Mouse (Mus musculus): ENCODE measurements around the gene Olfr938. TPM values are rescaled to one million over a fixed set of nuclear protein-coding genes. Genes with fewer than 3 reads are reported as not detected.

Olfr938 gene
- not detected for total RNA-seq (2021)
- long read RNA-seq, experiment 1 = 0 reads
- long read RNA-seq, experiment 2 = 0 reads

DNA sequence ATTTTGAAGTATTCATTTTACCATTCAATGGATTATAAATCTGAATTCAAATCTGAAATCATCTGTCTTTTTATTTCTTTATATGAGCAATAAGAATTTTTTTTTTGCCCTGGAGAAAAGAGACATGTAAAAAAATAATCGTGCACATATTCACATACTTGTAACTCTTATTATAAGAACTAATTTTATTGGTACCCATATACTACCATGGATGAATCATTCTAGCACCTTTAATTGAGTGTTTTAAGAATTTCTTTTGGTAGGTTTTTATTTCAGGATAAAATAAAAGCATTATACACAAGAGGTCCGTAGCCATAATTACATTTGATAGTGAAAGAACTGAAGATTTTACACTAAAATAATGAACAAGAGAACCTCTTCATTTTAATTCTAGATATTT, at the start of gene Olfr938:
Gene Olfr938 (minus strand): TSS at position 101 of the 400 bp plus-strand sequence.
- Histone ChIP-seq H3K27ac (no peak within 1 kb of the TSS), H3K4me3 (no peak within 1 kb of the TSS)
- no peak for DNase-seq
- no peak for TF ChIP-seq CTCF (IDR thresholded peaks at IDR 0.05)
- intact Hi-C loops (cut with DNase I) = no loop called here

DNA sequence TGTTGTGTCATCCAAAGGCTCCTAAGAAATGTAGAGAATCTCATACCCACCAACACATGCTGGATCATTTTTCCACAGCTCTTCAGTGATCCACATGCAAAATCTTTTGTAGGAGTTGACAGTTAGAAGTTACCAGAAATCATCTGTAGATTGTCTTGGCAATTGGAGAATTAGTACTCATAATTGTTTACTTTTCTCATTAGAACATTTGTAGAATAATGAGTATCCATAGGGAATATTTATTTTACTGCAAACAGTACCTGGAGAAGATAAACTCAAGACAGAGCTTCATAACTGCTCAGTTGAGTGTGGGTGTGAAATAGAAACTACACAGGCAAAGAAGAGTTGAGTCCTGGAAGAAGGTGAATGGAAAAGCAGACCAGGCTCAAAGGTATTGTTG, 49.1 kb upstream of the Olfr938 start, which contains the start of gene Olfr27:
Gene Olfr27 (plus strand): TSS at position 301 of the 400 bp plus-strand sequence.
- Histone ChIP-seq H3K27ac (no peak within 1 kb of the TSS), H3K4me3 (no peak within 1 kb of the TSS)
- no peak for DNase-seq
- no peak for TF ChIP-seq CTCF (IDR thresholded peaks at IDR 0.05)
- intact Hi-C loops (cut with DNase I) = no loop called here

DNA sequence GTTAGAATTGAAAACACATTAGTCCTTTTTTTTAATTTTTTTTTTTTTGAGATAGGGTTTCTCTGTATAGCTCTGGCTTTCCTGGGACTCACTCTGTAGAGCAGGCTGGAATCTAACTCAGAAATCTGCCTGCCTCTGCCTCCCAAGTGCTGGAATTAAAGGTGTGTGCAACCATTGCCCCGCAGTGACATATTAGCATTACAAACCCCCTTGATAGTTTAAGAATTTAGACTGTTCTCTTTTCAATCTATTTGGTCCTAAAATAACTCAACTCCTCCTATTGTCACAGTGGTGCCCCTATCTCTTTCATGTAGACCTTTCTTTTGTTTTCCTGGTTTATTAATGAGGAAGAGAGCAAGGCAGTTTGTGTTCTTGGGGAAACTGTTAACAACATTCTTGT, 48.6 kb upstream of the Olfr938 start:
- no peak overlapping the region for H3K4me3 ChIP-seq
- TF ChIP-seq CTCF (IDR thresholded peaks at IDR 0.05) = no peak
- intact Hi-C loops (cut with DNase I) = no loop called here
- H3K27ac ChIP-seq = no peak overlapping the region
- DNase-seq = no peak

GRCm38 (mm10) chr9:39064851-39065250, 13.8 kb downstream of the Olfr938 start, which contains the start of gene Olfr937:
Gene Olfr937 (minus strand): TSS chr9:39064951.
- intact Hi-C loops (cut with DNase I) = no loop called here
- Histone ChIP-seq H3K4me3 (no peak within 1 kb of the TSS), H3K27ac (no peak within 1 kb of the TSS)
- no peak for TF ChIP-seq CTCF (IDR thresholded peaks at IDR 0.05)
- no peak for DNase-seq

Small RNA genes within 50 kb of the gene (microRNA-seq; reads per million reads assigned to microRNA genes)
- gene Gm25032 (not detected), gene Gm25529 (not detected)

Other genes with a start within 250 kb of the Olfr938 start
- not detected for gene Olfr924, start 234.4 kb downstream of the Olfr938 start, total RNA-seq (2021)
- not detected for gene Olfr26, start 223.8 kb downstream of the Olfr938 start, total RNA-seq (2021)
- gene Olfr926, start 201.8 kb downstream of the Olfr938 start, total RNA-seq (2021) = not detected
- not detected for gene Olfr930, start 149.1 kb downstream of the Olfr938 start, total RNA-seq (2021)
- gene Olfr933, start 106.6 kb downstream of the Olfr938 start, total RNA-seq (2021) = not detected
- gene Olfr934, start 90.6 kb downstream of the Olfr938 start, total RNA-seq (2021) = not detected
- not detected for gene Olfr935, start 79.2 kb downstream of the Olfr938 start, total RNA-seq (2021)
- not detected for gene Olfr146, start 55.5 kb downstream of the Olfr938 start, total RNA-seq (2021)
- gene Olfr937, start 13.9 kb downstream of the Olfr938 start, total RNA-seq (2021) = not detected
- not detected for gene Olfr27, start 49.2 kb upstream of the Olfr938 start, total RNA-seq (2021)
- not detected for gene Olfr943, start 87.4 kb upstream of the Olfr938 start, total RNA-seq (2021)
- gene Olfr944, start 123.0 kb upstream of the Olfr938 start, total RNA-seq (2021) = not detected
- not detected for gene Olfr1537, start 171.1 kb upstream of the Olfr938 start, total RNA-seq (2021)
- gene Olfr945, start 197.9 kb upstream of the Olfr938 start, total RNA-seq (2021) = not detected
- not detected for gene Olfr948, start 247.2 kb upstream of the Olfr938 start, total RNA-seq (2021)